Mouse (Mus musculus) lung, postnatal 14 days (tissue): ENCODE measurements around the gene Commd7.

ENCODE experiments used
- DNase-seq: peaks from one replicate; pipeline ENCODE4 v3.0.0; 2021

Gene Commd7

DNA sequence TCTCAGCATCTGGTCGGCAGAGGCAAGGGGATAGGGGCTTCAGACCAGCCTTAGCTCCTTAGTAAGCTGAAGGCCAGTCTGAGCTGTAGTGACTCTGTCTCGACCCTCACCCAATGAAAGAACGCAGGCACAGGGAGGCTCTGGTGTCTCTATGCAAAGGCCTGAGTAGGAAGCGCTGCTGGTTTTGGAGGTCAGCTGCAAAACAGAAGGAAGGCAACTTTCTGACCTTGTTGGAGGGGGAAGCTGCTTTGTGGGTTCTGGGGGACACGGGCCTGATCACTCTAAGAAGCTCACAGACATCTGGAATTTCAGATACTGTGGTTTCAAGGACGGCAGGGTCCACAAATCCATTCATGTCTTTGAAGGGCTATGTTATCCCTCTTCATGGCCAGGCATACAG, 46.6 kb downstream of the Commd7 start:
- DNase-seq = no peak

DNA sequence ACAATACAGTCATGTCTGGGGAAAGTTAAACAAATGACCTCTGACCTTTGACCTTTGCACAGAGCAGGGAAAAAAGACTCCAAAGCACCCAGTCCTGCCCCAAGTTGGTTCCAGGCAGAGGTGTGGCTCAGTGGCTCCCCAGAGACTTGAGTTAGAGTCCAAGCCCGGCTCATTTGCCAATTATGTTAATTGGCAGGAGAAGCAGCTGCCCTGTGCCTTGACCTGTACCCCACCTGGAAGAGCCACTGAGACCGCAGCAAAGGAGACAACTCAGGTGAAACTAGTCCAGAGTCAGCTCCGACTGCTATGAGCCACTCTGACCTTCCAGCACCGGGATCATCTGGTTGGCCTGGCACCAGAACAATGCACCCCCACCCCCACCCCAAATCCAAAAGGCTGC, 48.2 kb downstream of the Commd7 start:
- no peak for DNase-seq

DNA sequence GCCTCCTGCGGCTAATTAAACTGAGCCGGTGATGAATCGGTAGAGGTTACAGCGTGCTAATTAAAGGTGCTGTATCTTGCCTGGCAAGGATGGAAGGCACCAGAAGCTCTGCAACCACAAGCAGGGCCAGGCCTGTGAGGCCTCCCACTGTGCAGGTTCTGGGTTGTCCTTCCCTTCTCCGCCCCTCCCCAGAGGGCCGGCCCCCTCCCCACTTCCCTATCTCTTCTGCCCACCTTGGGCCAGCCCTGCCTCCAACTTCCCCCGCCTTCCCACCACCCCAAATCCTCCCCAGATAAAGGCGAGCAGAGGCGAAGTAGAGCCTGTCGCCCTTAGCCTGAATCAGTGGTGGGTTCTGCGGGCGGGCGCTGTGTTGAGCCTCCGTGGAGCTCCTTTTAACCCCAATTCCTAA, 48.9 kb downstream of the Commd7 start:
- DNase-seq = no peak

DNA sequence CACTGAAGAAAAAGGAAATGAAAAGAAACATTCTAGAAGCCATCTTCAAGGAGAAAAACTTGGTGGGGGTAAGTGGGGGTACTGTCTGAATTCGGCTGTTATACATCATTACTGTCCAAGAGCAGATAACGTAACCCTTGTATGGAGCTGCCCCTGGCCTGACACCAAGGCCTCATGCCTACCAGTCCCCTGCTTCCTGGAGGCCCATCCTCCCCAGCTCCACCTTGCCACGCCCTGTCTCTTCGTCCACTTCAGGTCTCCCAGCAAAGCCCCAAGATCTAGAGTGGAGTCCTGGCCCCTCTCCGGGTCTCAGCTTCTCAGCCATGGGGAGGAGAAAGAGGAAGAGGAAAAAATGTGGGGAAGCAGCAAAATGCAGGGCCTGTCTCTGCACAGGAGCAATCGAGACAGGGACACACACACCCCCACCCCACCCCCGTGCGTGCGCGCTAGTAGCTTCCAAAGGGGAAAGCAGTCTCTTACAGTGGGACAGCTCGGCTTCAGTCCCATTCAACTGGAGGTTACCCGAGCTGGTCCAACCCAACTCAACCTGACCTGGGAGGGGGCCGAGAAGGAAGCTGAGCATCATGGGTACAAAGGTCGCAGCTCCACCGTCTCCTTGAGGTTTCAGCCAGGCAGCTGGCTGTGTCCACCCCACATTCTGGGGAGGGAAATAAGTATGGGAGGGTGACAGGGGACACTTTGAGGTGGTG, 49.5 kb downstream of the Commd7 start:
- no peak for DNase-seq

DNA sequence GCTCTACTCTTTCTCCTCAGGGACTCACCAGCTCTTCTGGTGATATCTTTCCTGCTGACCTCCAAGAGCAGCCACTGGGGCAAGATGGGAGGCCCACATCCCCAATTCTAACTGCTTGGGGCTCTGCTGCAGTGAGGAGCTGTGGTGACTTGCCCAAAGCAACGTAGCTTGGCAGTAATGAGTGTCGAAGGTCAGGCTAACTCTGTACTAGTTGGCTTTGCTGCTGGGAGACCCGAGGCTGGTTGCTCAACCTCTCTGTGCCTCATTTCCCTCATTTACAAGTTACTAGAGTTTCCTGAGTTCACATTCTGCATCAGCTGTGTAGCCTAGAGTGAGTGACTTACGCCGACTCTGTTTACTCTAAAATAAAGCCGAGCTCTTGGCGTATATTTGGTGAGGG, 51.2 kb downstream of the Commd7 start:
- DNase-seq = no peak

DNA sequence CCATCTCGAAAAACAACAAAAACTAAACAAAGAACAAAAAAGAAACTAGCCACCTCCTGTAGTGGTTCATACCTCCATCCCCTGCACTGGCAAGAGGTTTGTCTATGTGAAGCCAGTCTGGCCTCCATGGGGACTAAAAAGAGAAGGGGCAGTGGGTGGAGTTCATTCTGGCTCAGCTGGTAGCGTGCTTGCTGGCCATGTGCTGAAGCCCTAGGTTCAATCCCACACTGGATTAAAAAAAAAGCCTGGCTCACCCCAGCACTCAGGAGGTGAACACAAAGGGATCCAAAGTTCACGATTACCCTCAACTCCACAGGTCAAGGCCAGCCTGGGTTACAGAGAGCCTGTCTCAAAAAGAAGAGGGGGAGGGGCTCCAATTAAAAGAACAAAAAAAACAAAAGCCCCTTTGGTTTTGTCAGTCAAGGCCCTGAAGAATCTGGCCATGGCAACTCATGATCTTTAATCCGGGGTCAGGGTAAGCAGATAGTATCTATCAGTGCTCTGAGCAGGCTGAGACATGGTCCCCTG, 52.1 kb downstream of the Commd7 start:
- DNase-seq = no peak

DNA sequence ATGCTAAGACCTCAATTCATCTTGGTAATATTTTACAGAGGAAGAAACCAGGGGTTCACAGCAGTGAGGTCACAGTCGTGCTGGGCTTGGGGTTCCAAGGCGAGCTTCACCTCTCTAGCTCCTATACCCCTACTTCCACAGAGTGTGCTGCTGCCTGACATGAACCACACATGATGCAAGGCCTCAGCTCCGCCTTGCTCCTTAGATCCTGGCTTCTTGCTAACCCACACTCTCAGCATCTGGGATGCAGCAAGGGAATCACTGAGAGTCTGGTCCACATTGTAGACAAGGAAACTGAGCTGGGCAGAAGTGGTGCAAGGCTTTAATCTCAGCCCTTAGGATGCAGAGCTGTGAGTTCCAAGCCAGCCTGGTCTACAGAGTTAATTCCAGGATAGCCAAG, 52.5 kb downstream of the Commd7 start:
- no peak for DNase-seq

DNA sequence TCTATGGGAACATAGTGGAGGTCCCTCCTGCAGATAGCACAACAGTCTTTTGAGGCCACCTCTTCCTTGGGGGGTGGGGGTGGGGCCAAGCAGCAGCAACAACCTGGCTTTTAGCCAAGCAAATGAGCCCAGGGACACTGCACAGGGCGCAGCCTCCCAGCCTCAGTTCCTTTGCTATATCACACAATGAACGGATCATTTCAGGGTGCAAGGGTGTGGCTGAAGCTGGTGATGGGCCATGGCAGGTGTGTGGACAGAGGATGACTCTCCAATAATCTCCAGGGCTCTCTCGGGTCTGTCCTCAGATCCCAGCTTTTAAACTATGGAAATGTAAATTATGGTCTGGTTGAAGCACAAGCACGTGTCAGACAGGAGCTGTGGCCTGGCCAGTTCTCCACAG, 55.5 kb downstream of the Commd7 start:
- DNase-seq = no peak

DNA sequence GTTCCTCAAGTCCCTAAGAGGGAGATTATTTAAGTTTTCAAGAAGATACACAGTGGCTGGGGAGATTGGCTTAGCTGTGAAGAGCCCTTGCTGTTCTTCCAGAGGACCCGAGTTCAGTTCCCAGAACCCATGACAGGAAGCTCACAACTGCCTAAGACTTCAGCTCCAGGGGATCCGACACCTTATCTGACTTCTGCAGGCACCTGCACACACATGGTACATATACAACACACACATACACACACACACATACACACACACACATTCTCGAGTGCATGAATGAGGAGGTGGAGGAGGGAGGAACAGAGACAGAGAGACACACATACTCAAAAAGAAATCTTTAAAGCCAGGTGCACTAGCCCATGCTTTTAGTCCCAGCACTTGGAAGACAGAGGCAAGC, 56.4 kb downstream of the Commd7 start:
- DNase-seq = no peak

DNA sequence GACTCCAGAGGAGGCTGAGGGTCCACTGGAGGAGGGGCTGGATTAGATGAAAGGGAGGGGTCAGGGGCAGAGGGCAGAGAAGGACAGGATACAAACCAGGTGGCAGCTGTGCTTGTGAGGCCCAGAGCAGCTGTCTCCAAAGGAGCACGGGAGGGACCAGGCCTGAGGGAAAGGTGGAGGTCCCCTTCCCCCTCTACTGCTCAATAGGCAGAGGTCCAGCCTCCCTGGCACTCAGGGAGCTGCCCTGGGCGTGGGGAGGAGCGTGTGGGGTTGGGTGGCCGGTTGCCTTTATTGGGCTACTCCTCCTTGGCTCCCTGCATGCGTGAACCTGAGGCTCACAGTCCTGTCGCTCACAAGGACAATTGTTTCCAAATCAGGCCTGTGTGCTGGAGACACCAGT, 57.0 kb downstream of the Commd7 start:
- DNase-seq = no peak

DNA sequence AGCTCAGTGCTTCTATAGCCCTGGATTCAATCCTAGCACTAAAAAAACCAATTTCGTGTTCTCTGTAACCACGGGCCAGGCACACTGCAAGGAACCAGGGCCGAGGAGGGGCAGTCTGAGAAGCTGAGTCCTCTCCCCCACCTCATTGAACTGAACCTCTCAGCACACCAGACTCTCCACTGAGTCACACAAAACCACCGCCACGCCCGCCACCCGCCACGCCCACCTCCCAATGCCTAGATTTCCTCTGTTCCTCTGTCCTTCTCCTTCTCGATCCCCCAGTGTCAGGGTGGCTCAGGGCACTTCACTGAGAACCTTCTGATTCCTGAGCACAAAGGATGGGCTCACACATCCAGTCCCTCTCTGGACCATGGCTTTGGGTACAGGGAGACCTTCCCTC, 59.5 kb downstream of the Commd7 start:
- no peak for DNase-seq

DNA sequence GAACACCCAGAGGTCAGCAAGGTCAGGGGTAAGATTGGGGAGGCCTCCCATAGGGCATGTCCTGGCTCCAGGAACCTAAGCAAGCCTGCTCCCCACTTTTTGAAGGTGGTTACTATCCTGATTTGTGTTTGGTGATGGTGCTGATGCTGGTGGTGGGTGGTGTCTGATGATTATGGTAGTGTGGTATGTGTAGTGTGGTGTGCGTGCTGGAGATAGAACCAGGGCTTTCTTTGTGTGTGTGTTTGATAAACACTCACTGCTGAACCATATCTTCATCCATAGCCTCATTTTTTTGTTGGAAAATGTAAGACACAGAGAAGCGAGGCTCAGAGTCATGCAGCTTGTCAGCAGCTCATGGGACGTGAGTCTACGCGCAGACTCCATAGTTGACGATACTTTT, 64.0 kb downstream of the Commd7 start:
- no peak for DNase-seq

DNA sequence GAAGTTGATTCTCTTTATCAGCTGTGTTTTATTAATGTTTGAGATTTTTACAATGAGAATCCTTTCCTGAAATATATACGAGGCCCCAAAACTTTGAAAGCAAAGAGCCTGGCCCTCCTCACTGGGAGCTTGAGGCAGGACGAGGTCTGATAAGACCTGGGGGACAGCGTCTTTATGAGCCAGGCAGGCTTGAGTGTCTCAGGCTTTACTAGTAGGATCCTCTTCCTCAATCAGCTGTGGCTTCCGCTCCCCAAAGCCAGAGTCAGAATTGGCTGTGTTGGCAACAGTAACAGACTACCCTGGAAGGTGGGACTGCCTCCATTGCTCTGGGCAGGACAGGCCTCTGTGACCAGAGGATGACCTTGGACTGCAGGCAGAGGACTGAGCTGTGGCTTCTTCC, 64.6 kb downstream of the Commd7 start:
- DNase-seq = no peak
